Mouse (Mus musculus) kidney, adult 2 months (tissue): Measurements from ENCODE around the gene Gxylt1.

Source experiments
- CTCF ChIP-seq: fragments of 200-500 bp; conservative IDR thresholded peaks from 2 replicates; pipeline ENCODE4 v1.5.1; 2011; ENCODE audit warnings: low read depth, mild to moderate bottlenecking, control low read depth, low read length, moderate library complexity, mixed read lengths; ENCODE audit not compliant: insufficient read depth, insufficient read length
- POLR2A ChIP-seq: fragments of 200-500 bp; IDR thresholded peaks from one replicate; pipeline ENCODE4 v1.6.1; 2011; ENCODE audit warnings: low read depth, low read length, control low read depth

DNA sequence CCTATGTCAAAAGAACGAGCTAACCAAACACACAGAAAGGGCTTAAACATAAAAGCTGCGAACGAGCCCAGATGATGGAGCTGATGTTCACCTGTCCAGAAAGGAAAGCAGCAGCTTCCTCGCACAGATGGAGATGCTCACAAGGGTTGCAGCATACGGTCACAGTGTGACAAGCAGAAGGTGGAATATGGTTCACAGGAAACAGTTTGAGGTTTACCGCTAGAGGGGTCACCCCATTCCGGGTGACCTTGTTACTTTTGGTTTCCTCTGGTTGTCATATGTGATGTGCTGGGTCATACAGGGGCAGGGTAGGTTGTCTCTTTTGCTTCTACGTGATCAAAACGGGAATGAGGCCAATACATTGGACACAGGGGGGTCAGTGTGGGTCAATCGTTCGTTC, 46.0 kb downstream of the Gxylt1 start:
- TF ChIP-seq CTCF, result no peak
- TF ChIP-seq POLR2A, result no peak
